Mouse (Mus musculus) stomach, embryonic 15.5 days (tissue): ENCODE data around the gene Klf15. TPM values are rescaled to one million over a fixed set of nuclear protein-coding genes. Genes with fewer than 3 reads are reported as not detected.

Experiments
- ATAC-seq: fragments of 200-750 bp; cut with Nextera tagmentation; 2 replicates; pipeline ENCODE4 v1.8.0; 2017; ENCODE audit warnings: low read depth, moderate number of reproducible peaks, moderate TSS enrichment; ENCODE audit not compliant: insufficient read depth, low FRiP score
- H3K27ac ChIP-seq: fragments of 300-500 bp; sonication (generic); 2 replicates; pipeline ENCODE4 v1.5.1; 2015; ENCODE audit warnings: mild to moderate bottlenecking, inconsistent platforms
- H3K27me3 ChIP-seq: fragments of 300-500 bp; sonication (generic); replicated peaks from 2 replicates; pipeline ENCODE4 v1.6.1; 2015; ENCODE audit warnings: inconsistent platforms
- H3K36me3 ChIP-seq: fragments of 300-500 bp; sonication (generic); 2 replicates; pipeline ENCODE4 v1.6.1; 2015; ENCODE audit warnings: inconsistent platforms
- H3K4me1 ChIP-seq: fragments of 300-500 bp; sonication (generic); 2 replicates; pipeline ENCODE4 v1.6.1; 2015; ENCODE audit warnings: inconsistent platforms
- H3K4me2 ChIP-seq: fragments of 300-500 bp; sonication (generic); 2 replicates; pipeline ENCODE4 v1.6.1; 2015; ENCODE audit warnings: mild to moderate bottlenecking, inconsistent platforms
- H3K4me3 ChIP-seq: fragments of 300-500 bp; sonication (generic); replicated peaks from 2 replicates; pipeline ENCODE4 v1.5.1; 2015; ENCODE audit warnings: inconsistent platforms
- H3K9ac ChIP-seq: fragments of 300-500 bp; sonication (generic); 2 replicates; pipeline ENCODE4 v1.6.1; 2015; ENCODE audit warnings: inconsistent platforms
- H3K9me3 ChIP-seq: fragments of 300-500 bp; sonication (generic); 2 replicates; pipeline ENCODE4 v1.6.1; 2016; ENCODE audit warnings: inconsistent platforms
- WGBS: fragments of 180-500 bp; shearing (Covaris S2); methylation state at CpG from one replicate; pipeline ENCODE4 v1.1.7; 2015; 5-methylcytosine and 5-hydroxymethylcytosine counted together
- polyA plus RNA-seq: library from polyadenylated mRNA; unstranded; fragments of >200 nt; fragmentation: Nextera tagmentation; extraction: Ambion mirVana; gene quantifications from 2 replicates; pipeline ENCODE4 v1.2.1, GENCODE M21; 2015

Gene Klf15
- polyA plus RNA-seq, 1 experiment from 2014 or later: 11.5 TPM

- no peaks in the 10 kb centered on the region for H3K36me3 ChIP-seq
- no peak overlapping the region for H3K4me3 ChIP-seq
- no peak overlapping the region for H3K27ac ChIP-seq
- no peak overlapping the region for H3K9ac ChIP-seq
- H3K27me3 ChIP-seq: peaks cover 12% of the 10 kb centered on the region
- H3K4me1 ChIP-seq: peaks cover 17% of the 10 kb centered on the region; the same call in 1 of the 2 replicates
- H3K4me2 ChIP-seq: no peak overlapping the region
- no peak for ATAC-seq
- H3K9me3 ChIP-seq: no peaks in the 10 kb centered on the region
- 71% methylated on average over 10 of the region's 10 CpGs for WGBS
Observed at GRCm38 (mm10) chr6:90466079-90466478, 3.7 kb downstream of the Klf15 start.

- H3K9ac ChIP-seq: no peak overlapping the region
- H3K27me3 ChIP-seq: peaks cover 3% of the 10 kb centered on the region
- ATAC-seq: no peak
- H3K27ac ChIP-seq: no peak overlapping the region
- no peaks in the 10 kb centered on the region for H3K36me3 ChIP-seq
- 87% methylated on average over 12 of the region's 12 CpGs for WGBS
- no peaks in the 10 kb centered on the region for H3K9me3 ChIP-seq
- no peak overlapping the region for H3K4me3 ChIP-seq
- H3K4me1 ChIP-seq: peaks cover 19% of the 10 kb centered on the region; the same call in 1 of the 2 replicates
- H3K4me2 ChIP-seq: no peak overlapping the region
Observed at GRCm38 (mm10) chr6:90466847-90467410, 4.6 kb downstream of the Klf15 start.

GRCm38 (mm10) chr6:90468216-90468615 lies 5.8 kb downstream of the Klf15 start:
- Histone ChIP-seq H3K27me3 (no peaks in the 10 kb centered on the region), H3K9ac (no peak overlapping the region), H3K4me3 (no peak overlapping the region), H3K4me2 (no peak overlapping the region), H3K9me3 (no peaks in the 10 kb centered on the region), H3K27ac (no peak overlapping the region), H3K4me1 (peaks cover 13% of the 10 kb centered on the region; the same call in 1 of the 2 replicates), H3K36me3 (no peaks in the 10 kb centered on the region)
- 60% methylated on average over 1 of the region's 1 CpGs for WGBS
- ATAC-seq: no peak

GRCm38 (mm10) chr6:90469041-90469440 lies 6.7 kb downstream of the Klf15 start:
- Histone ChIP-seq H3K9me3 (no peaks in the 10 kb centered on the region), H3K4me2 (no peak overlapping the region), H3K9ac (no peak overlapping the region), H3K27me3 (no peaks in the 10 kb centered on the region), H3K4me3 (no peak overlapping the region), H3K36me3 (no peaks in the 10 kb centered on the region), H3K4me1 (peaks cover 12% of the 10 kb centered on the region; the same call in 1 of the 2 replicates), H3K27ac (no peak overlapping the region)
- ATAC-seq: no peak
- 89% methylated on average over 6 of the region's 6 CpGs for whole genome bisulfite sequencing

GRCm38 (mm10) chr6:90470255-90470654 lies 7.9 kb downstream of the Klf15 start:
- ATAC-seq: no peak
- Histone ChIP-seq H3K36me3 (no peaks in the 10 kb centered on the region), H3K4me1 (peaks cover 12% of the 10 kb centered on the region; the same call in 1 of the 2 replicates), H3K4me3 (no peak overlapping the region), H3K27me3 (no peaks in the 10 kb centered on the region), H3K9me3 (no peaks in the 10 kb centered on the region), H3K4me2 (no peak overlapping the region), H3K9ac (no peak overlapping the region), H3K27ac (no peak overlapping the region)
- WGBS: 98% methylated on average over 2 of the region's 2 CpGs

- Histone ChIP-seq H3K27me3 (no peaks in the 10 kb centered on the region), H3K9ac (no peak overlapping the region), H3K4me2 (no peak overlapping the region), H3K4me1 (peaks cover 12% of the 10 kb centered on the region; the same call in 1 of the 2 replicates), H3K9me3 (no peaks in the 10 kb centered on the region), H3K27ac (peak overlapping the region; percentile 63), H3K36me3 (no peaks in the 10 kb centered on the region), H3K4me3 (no peak overlapping the region)
- no peak; the same call in 1 of the 2 replicates for ATAC-seq
- WGBS: 55% methylated on average over 12 of the region's 12 CpGs
Observed at GRCm38 (mm10) chr6:90470947-90471541, 8.7 kb downstream of the Klf15 start.

GRCm38 (mm10) chr6:90472079-90472478 lies 9.7 kb downstream of the Klf15 start:
- no peak for ATAC-seq
- Histone ChIP-seq H3K4me1 (peaks cover 9% of the 10 kb centered on the region; the same call in 1 of the 2 replicates), H3K27me3 (no peaks in the 10 kb centered on the region), H3K9ac (no peak overlapping the region), H3K9me3 (no peaks in the 10 kb centered on the region), H3K36me3 (no peaks in the 10 kb centered on the region), H3K4me3 (no peak overlapping the region), H3K4me2 (no peak overlapping the region), H3K27ac (no peak overlapping the region)
- 73% methylated on average over 4 of the region's 4 CpGs for WGBS

- no peak overlapping the region for H3K4me3 ChIP-seq
- H3K4me1 ChIP-seq: peaks cover 12% of the 10 kb centered on the region; the same call in 1 of the 2 replicates
- H3K27ac ChIP-seq: no peak overlapping the region
- no peaks in the 10 kb centered on the region for H3K36me3 ChIP-seq
- no peak for ATAC-seq
- H3K9ac ChIP-seq: no peak overlapping the region
- no peaks in the 10 kb centered on the region for H3K27me3 ChIP-seq
- WGBS: 80% methylated on average over 3 of the region's 3 CpGs
- H3K9me3 ChIP-seq: no peaks in the 10 kb centered on the region
- no peak overlapping the region for H3K4me2 ChIP-seq
Observed at GRCm38 (mm10) chr6:90472697-90473096, 10.3 kb downstream of the Klf15 start.

GRCm38 (mm10) chr6:90473630-90474360 lies 11.4 kb downstream of the Klf15 start:
- WGBS: 92% methylated on average over 24 of the region's 24 CpGs
- Histone ChIP-seq H3K9ac (no peak overlapping the region), H3K27me3 (no peaks in the 10 kb centered on the region), H3K4me3 (no peak overlapping the region), H3K9me3 (no peaks in the 10 kb centered on the region), H3K27ac (no peak overlapping the region), H3K4me2 (no peak overlapping the region), H3K4me1 (peaks cover 12% of the 10 kb centered on the region; the same call in 1 of the 2 replicates), H3K36me3 (no peaks in the 10 kb centered on the region)
- no peak for ATAC-seq

- Histone ChIP-seq H3K4me2 (no peak overlapping the region), H3K36me3 (no peaks in the 10 kb centered on the region), H3K27ac (no peak overlapping the region), H3K9ac (no peak overlapping the region), H3K9me3 (no peaks in the 10 kb centered on the region), H3K4me1 (peaks cover 12% of the 10 kb centered on the region; the same call in 1 of the 2 replicates), H3K4me3 (no peak overlapping the region), H3K27me3 (no peaks in the 10 kb centered on the region)
- WGBS: 86% methylated on average over 3 of the region's 3 CpGs
- no peak for ATAC-seq
Observed at GRCm38 (mm10) chr6:90474361-90474750, 12.0 kb downstream of the Klf15 start.

- H3K9ac ChIP-seq: no peak overlapping the region
- peaks cover 12% of the 10 kb centered on the region; the same call in 1 of the 2 replicates for H3K4me1 ChIP-seq
- no peak overlapping the region for H3K4me3 ChIP-seq
- H3K36me3 ChIP-seq: no peaks in the 10 kb centered on the region
- H3K27ac ChIP-seq: no peak overlapping the region
- no peak for ATAC-seq
- H3K27me3 ChIP-seq: no peaks in the 10 kb centered on the region
- no peak overlapping the region for H3K4me2 ChIP-seq
- H3K9me3 ChIP-seq: no peaks in the 10 kb centered on the region
- WGBS: 74% methylated on average over 4 of the region's 4 CpGs
Observed at GRCm38 (mm10) chr6:90475176-90475853, 12.9 kb downstream of the Klf15 start.

GRCm38 (mm10) chr6:90475854-90476212 lies 13.5 kb downstream of the Klf15 start:
- 75% methylated on average over 3 of the region's 3 CpGs for WGBS
- no peak overlapping the region for H3K9ac ChIP-seq
- ATAC-seq: no peak
- no peak overlapping the region for H3K4me2 ChIP-seq
- no peak overlapping the region for H3K4me3 ChIP-seq
- no peak overlapping the region for H3K27ac ChIP-seq
- no peaks in the 10 kb centered on the region for H3K27me3 ChIP-seq
- no peaks in the 10 kb centered on the region for H3K36me3 ChIP-seq
- peaks cover 8% of the 10 kb centered on the region; the same call in 1 of the 2 replicates for H3K4me1 ChIP-seq
- H3K9me3 ChIP-seq: no peaks in the 10 kb centered on the region
